Mouse (Mus musculus): Measurements from ENCODE around the gene Pde4d.
A peak's percentile ranks its signal among the peaks of the same experiment; 100 is the strongest.

Gene Pde4d

DNA sequence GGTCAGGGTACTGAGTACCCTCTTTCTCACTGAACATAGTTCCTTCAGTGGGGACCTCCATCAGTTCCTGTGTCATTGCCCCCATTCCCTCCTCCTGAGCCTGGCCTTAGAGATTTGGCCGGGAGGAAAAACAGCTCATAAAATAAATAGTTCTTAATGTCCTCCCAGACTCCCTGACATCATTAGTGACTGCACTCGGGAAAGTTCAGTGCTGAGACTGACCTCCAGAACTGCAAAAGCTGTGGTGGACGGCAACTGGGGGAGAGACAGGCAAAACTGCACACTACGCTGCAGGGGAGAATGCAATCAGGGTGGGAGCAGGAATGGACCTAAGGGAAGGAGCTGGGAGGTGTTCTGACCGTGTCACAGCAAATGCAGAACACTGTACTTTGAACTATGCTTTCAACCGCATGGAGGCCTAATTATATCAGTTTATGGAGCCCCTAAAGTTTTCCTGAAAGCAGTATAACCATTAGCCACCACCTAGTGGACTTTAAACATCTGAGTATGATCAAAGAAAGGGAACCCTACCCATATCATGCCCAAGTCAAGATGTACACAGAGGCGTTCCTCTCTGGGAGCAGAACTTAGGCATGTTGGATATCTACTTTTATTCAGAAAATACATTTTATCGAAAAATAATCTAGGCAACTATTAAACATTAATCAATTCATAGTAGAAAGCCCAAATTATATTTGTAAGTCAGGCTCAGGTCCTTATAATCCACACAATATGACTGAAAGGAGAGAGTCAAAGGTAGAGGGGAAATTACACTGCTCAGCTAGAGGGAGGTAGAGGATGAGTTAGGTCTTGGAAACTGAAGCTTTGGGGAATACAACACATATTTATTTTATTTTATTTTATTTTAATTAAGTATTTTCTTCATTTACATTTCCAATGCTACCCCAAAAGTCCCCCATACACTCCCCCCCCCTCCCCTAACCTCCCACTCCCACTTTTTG is 618.8 kb downstream of the Pde4d start:
- DNase-seq = no peak

DNA sequence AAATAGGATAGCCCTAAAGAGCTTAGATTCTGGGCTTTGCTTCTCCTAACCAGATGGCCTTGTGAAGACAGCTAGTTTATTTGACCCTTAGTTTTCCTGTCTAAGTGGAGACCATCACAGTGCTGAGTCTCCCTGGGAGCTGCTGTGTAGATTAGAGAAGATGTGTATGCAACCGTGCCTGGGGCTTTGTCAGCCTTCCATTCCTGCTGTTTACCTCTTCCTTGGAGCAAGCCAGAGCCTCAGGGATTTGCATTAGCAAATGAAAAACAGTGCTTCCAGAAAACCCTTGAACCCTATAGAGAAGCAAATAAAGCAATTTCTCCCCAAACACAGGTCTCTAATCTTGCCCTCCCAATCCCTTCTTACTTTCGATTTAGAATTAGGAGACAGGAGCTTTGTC is 623.6 kb downstream of the Pde4d start:
- no peak for DNase-seq

DNA sequence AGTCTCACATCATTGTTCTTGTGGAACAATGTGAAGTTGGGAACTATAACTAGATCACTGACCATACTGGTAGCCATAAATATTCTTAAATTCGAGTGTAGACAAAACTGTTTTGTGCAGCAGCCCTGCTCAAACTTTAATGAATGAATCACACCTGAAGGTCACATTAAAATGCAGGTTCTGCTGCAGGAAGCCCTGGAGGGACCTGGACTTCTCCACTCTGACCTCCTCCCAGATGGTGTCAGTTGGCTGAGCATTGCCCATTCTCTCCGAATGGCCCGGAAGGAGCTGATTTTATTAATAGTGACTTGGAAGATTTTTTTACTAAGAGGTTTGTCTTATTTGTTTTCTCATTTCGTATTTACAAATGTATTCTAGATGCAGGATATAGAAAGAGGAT is 624.3 kb downstream of the Pde4d start:
- DNase-seq = no peak

DNA sequence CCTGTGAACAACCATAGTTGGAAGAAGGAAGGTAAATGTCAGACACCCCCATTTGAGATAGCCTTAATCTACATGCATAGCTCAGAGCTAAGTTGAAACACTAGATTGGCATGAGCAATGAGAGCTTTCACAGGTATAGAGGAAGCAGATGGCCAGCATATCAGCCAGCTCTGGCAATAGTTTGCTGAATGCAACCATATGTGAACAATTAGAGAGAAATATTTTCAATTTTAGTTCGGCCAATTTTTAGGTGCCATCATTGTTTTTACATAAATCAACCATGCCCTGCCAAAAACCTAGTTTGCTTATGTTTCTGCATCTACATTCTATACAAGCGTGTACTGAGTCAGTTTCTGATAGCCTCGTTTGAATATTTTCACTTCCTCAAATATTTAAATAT is 642.9 kb downstream of the Pde4d start:
- DNase-seq = peak; percentile 64

DNA sequence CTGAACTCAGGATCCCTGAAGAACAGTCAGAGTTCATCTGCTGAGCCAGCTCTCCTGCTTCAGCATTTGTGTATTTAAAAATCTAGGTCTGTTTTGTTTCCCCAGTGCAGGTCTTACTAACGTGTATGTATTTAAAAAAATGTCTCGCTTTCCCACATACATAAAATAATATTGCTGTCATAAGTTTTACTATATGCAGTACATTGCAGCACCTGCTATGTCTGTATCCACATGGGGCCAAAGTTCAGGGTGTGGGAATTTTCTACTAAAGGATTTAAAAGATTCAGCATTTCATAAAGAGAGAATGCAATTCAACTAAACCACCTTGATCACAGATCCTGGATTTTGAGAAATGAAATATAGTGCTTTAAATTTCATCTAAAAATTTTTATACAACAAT is 646.9 kb downstream of the Pde4d start:
- no peak for DNase-seq

DNA sequence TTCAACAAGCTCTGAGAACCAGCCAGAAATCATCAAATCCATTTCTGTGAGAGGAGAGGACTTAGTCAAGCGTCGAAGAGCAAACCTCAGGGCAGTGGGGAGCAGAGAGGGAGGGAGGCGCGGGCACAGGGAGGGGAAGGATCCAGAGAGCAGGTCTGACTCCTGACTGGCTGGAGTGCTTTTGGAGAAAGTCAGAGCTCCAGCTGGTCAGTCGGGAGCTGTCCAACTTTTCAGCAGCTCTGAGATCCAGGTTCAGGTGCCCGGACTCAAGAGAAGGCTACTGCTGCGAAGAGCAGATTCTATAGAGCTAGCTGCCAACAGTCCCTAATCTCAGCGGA is 666.2 kb downstream of the Pde4d start:
- peak; percentile 92 for DNase-seq

DNA sequence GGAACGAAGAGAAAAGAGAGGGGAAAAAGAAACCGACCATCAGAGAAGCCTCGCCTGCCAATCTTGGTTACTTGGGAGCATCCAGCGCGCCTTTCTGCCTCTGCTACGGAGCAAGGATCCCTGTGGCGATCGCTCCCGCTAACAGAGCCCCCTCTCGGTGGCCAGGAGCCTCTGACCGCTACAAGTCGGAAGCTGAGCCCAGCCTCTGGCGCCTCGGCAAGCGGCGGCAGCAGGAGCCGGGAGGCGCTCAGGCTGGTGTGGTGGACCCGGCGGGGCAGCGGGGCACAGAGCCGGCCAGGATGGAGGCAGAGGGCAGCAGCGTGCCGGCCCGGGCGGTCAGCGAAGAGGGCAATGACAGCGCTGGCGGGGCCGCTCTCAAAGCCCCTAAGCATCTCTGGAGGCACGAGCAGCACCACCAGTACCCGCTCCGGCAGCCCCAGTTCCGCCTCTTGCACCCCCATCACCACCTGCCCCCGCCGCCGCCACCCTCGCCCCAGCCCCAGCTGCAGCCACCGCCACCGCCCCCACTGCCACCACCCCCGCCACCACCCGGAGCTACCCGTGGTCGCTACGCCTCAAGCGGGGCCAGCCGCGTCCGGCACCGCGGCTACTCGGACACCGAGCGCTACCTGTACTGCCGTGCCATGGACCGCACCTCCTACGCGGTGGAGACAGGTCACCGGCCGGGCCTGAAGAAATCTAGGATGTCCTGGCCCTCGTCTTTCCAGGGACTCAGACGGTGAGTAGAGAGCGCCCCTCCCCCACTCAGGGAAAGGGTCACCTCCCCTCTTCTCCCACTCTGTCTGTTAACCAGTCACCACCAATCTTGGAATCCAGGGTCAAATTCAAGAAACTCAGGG is 666.8 kb downstream of the Pde4d start:
- DNase-seq = peak; percentile 77

DNA sequence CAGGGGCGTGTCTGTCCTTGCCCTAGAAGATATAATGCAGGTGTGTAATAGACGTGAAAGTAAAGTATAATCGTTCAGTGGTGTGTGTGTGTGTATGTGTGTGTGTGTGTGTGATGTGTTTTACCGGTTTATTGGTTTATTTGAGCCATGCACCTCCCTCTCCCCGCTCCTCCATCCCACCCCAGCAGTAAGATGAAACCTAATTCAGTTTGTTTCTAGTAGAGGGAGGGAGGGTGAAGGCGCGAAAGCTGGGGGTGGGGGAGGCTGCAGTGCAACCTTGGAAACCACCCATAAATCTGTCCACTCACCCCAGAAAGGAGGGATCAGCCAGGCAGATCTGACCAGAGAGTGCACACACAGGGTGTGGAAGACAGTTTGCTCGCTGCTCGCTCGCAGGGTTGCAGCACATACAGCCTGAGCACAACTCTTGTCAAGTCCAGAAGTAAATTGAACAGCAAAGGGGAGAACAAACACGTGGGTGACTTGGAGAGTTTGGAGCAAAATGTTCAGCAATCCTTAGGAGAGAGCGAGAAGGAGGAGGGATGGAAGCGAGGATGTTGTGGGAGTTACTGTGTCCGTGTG is 667.6 kb downstream of the Pde4d start:
- peak; percentile 77 for DNase-seq

DNA sequence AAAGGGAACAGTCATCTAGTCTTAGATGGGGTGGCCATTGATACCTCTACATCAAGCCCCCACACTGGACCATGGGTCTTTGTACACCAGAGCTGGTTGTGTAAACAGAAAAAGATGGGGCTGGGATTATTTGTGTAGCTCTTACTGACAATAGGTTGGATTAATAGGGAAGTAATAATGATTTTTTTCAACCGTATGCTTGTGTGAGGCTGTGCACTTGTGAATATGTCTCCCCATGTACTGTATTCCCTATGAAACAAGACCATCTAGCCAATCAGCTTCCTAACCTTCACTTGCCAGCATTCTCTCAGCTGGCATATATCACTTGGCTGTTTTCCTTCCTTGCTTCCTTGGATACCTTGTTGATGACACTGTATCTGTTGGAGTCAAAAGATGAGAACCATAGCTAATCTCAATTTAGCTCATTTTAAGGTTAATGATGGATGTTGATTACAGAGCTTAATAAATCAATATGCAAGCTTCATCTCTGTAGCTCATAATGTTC is 668.6 kb downstream of the Pde4d start:
- DNase-seq = peak; percentile 52

DNA sequence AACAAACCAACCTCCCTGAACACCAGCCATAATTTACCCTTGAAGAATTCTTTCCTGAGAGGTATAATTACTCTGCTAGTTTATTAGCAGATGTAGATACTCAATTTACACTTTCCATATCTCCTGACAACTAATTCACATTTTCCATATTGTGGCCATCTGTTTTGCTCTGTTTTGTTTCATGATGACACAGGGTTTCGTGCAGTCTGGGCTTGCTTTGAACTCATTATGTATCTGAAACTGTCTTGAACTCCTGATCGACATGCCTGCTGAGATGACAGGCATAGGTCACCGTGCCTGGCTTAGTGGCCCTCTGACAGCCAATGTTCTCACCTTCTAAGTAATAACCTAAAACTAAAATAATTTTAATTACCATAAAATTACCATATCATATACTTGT is 672.1 kb downstream of the Pde4d start:
- DNase-seq = no peak

DNA sequence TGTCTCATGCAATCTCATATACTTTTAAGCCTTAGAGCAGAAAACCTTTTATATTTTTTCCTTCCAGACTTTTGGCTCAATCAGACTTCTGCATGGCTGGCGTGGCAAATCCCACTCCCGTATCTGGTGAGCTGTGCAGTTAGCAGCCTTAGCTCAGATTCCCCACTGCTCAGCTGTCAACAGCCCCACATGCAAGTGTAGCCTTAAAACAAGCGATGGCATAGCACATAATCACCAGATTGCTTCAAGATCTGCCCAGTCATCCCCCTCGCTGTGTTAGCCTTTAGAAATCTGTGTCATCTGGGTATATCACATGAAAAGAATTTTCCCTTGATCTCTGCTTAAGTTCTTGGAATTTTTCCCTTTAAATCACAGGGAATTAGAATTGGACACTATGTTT is 686.7 kb downstream of the Pde4d start:
- DNase-seq = peak; percentile 44

DNA sequence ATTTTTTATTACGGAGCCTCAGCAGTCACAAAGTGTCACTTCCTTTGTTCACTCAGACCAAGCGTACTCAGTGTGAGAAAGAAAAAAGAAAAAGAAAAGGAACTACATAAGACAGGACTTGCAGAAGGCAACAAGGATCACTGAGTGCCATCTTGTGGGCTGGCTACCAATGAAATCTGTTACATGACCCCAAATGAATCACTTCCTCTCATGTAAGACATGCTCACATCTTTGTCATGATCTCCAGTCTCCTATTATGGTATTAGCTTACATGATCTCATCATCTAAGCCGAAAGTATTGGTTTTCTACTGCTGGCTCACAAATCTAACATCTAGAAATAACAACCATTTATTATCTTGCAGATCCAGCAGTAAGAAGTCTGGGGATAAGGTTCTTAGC is 709.0 kb downstream of the Pde4d start:
- no peak for DNase-seq

DNA sequence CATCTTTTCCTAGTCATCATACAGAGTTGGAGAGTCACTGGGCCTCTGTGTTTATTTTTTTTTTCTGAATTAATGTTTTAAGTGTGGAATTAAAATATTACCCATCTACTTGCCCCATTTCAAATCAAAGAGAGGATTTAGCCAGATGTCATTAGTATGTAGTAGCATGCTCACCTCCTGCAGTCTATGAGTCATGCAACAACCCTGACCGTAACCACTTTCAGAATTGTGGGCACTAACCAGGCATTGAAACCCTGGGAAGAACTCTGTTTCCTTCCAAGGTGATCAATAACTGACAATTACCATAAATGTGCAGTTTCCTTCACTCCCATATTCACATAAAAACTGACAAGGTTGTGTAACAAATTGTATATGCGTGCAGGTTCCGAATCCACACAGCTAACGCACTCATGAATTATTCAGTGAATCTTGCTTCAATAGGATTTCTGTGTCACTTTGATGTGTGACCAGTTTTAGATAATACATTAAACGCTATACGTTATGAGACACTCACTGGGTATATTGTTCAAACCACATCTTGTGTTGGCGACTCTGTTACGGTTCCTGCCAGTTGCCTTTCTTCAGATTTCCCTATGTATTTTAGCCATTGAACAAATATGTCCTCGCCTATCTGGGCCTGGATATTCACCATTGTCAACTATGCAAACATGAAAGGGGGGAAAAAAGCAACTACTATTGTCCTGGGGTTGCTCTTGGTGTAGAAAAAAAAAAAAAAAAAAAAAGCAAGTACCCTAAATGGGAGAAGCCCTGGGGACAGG is 719.0 kb downstream of the Pde4d start:
- no peak for DNase-seq

DNA sequence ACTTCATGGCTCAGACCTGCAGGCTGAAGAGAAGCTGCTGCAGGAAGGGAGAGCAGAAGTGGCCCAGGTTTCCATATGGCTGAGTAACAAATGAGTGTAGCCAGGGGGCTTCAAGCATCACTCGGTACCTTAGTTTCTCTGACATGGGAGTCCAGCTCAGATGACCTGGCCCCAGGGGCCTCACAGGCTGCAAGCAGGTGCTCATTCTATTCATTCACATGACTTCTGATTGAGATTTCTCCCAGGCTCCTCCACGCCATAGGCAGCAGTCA is 719.5 kb downstream of the Pde4d start:
- no peak for DNase-seq

DNA sequence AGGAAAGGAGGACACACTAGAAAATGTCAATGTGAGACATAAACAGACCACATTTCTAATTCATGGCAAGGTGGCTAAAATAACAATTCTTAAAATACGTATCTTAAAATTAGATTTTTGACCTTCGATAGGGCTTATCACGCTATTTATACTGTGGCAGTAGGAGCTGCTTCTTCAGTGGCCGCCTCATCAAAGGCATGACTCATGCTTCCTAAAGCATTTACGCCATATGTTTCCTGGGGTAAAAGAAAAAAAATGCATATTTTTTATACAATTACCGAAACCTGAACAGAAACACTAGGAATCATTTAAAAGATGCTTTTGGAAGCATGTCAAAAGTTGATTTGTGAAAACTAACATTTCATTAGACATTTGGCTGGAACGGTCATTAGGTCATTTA is 721.9 kb downstream of the Pde4d start:
- DNase-seq = no peak

DNA sequence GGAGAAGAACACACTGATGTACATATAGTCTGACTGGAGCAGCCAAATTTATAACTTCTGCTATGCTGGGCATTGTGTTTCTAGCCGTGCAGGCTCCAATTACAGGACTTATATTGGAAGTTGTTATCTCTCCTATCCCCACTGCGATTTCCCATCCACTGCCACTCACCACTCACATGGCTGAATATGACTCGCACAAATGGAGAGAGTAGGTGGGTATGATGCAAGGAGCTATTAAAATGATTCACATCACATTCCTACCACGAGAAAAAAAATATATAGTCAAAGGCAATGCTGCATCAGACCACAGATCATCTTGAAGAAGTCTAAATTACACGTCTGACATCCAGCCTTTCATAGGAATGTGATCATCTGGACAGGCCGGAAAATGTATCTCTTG is 725.5 kb downstream of the Pde4d start:
- DNase-seq = no peak

DNA sequence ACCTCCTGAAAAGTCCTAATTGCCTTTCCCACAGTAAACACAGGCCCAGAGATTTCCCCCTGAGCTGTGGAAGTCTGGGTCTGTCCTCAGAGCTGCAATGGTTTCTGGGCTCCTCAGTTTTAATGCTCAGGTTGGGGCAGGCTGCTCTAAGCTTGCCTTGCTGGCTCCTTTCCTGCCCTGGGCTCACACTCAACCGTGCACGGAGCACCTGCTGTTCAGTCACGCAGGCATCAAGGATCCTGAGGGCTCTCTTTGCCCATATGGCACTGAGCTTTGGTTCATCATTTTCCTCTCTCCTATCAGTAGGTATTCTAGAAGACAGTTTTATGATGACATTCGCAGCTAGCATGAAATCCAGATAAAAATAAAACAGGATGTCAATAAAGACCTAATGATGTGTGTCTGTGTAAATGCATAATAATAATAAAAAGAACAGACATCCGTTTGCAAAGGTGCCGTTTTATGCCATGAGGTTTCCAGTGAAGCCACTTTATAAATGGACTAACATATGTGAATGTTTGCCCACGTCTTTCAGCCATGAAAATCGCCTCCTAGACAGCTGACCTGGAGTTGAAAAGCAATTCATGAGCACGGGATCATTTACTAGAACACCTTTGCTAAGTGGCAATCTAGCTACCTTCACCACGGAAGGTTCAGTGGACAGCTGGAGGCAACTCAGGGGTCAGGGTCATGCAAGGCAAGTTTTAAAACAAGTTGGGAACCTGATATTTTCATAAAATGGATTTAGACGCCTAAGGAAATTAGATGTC is 726.3 kb downstream of the Pde4d start:
- peak; percentile 95 for DNase-seq

DNA sequence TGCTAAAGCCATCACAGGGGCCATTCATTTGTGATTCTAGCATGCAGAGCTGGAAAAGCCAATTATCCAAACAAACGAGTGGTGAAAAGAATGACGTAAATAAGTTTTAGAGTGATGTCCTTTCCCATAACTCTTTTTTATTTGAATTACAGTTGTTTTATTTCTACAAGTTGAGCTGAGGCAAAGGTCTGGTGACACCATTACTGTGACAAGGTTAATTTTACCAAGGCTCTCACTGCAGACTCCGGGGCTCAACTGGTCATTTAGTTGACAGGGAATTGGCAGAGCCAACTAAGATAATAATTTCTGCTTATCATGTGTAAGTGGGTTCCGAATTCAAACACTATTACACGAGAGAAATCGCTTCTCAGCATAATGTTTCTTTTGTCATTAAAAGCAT is 731.6 kb downstream of the Pde4d start:
- no peak for DNase-seq

DNA sequence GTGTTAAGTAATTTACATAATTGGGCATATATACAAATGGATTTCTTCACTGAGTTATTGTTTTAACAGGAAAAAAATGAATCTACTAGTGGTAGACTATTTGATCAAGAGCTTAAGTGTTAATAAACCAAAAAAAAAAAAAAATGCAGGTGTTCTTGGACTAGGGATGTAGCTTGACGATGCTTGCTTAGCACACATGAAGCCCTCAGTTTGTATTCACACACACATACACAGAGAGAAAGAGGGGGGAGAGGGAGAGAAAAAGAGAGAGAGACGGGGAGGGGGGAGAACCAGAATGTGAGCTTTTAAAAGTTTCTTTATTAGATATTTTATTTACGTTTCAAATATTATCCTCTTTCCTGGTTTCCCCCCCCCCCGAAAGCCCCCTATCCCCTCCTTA is 740.9 kb downstream of the Pde4d start:
- DNase-seq = no peak

DNA sequence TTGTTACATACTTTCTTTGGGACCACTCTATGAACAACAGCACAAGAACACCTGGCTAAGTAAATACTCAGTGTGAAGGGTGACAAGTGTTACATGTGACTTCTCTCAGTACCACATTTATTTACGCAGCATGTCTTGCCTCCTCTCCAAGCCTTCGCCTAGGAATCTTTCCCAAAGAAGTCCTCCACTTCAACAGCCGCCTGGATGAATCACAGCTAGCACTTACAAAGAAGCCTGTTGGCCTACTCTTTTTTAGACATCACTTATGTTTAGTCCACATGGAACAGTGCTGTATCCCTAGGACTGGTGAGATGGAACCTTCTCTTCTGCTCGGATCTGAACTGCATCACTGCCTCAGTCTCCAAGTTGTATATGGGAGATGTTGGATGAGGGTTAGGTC is 741.4 kb downstream of the Pde4d start:
- DNase-seq = no peak

DNA sequence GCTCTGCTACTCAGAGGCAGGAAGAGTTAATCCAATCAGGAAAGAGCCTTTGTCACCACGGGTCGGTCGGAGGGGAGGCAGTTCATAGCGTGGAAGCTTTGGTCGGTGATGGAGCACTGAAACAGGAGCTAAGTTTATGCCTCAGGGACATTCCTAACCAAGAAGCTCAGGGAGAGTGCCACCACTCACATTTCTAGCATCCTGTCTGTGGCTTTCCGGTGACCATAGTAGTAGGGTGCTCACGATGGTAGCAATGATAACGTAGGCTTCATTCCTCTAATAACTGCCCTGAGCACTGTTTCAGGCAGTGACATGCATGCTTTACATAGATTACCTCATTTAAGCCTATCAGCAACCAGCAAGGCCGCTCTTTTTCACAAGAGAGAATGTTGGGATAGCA is 755.8 kb downstream of the Pde4d start:
- no peak for DNase-seq

DNA sequence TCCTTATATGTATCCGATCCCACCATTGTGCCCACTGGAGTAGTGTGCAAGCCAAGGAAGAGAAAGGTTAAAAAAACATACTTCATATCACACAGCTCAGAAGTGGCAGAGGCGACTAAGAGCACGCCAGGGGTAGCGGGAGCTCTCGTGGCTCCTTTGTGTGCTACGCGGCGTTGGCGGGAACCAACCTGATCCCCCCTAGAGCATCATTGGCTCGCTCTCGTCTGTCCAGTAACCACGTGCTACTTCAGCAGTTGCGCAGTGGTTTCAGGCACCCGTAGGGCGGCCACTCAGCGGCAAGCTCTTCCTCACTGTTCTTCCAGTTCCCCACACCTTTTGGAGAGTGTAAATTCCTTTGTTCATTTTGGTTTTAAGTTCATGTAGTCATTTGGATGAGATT is 758.9 kb downstream of the Pde4d start:
- DNase-seq = no peak
